Mouse (Mus musculus) cerebellum, adult 11 months (tissue): ENCODE measurements at regions not wholly inside any gene's neighbourhood (a gene's known extent, or its start where the extent isn't known, plus 50 kb on each side); places are given as distances from the start of the nearest gene placed in this dataset.

Experiments used
- DNase-seq: peaks from one replicate; pipeline ENCODE4 v3.0.0; 2022

GRCm38 (mm10) chr4:105565796-105566195 is 223.9 kb upstream of the Gm12728 start:
- no peak for DNase-seq

- DNase-seq: no peak
Observed at GRCm38 (mm10) chr4:105566513-105567457, 222.9 kb upstream of the Gm12728 start.

DNA sequence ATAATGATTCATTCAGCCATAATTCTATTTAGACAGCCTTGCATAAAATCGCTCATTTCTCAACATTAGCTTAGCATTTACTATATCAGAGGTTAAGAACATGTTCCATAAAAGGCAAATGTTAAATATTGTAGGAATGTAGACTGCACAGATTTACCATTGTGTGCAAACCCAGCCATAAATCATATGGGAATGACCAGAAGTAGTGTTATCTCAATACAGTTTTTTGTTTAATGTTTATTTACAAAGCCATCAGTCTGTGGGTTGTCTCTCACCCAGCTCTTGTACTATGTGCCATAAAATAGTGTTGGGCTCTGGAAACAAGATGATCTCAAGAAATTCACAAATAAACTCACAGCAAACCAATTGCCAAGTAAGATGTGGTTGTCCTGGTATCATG is 220.0 kb upstream of the Gm12728 start:
- no peak for DNase-seq

DNA sequence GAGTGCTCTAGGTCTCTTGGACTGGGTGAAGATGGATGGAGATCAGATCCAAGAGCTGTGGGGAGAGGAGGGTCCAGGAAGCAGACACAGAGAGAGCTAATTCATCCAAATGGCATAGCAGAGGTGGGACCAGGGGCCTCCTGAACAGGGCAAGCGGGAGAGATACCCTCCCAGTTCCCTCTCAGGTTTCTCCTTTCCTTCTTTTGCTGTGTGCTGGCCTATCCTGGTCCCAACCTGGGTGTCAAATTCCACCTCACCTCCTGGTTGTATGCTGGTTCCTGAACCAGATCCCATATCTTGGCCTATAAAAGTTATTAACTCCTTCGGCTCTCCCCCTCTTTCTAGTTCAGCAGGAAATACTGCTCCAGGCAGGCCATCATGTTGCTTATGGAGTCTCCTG is 214.1 kb upstream of the Gm12728 start:
- DNase-seq: no peak

DNA sequence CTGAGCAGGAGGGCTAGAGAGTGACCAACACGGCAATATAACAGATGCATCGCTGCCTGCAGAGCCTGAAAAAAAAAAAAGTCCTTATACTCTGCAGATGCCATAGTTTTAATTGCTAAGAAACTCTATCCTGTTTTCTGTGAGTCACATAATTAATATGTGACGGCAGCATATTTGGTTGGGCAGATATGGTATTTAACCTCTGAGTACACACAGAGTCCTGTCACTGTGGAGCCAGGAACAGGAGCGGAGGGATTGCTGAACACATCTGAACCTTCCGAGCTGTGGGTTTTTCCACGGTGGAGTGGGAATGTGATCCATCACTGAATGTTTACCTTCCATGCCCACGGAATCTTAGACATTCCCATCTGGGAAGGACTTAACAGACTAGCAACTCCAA is 208.7 kb upstream of the Gm12728 start:
- DNase-seq: no peak

DNA sequence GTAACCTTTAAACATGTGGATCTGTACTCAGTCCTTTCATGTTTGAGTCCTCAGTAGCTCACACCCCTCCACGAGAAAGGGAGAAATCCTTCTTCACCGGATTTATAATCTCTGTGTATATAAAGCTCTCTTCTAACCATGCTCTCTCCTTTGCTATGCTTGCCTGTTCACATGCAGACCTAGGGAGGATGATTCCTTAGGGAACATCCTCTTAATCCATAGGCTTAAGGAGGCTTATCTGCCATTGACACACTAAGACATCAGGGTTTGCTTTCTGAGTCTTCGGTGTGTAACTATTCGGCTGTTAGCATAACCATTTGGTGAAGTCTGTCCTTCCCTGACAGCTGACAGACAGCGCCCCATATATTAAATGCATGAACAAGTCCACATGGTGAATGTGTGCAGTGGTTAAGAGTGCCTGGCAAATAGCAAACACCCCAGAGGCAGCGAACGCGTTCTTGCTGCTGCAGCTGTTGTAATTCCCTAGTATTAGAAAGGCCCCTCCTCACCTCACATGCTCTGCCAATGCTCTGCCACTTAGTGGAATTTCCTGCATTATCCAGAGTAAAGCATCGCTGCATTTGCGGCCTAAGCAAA is 205.2 kb upstream of the Gm12728 start:
- no peak for DNase-seq

DNA sequence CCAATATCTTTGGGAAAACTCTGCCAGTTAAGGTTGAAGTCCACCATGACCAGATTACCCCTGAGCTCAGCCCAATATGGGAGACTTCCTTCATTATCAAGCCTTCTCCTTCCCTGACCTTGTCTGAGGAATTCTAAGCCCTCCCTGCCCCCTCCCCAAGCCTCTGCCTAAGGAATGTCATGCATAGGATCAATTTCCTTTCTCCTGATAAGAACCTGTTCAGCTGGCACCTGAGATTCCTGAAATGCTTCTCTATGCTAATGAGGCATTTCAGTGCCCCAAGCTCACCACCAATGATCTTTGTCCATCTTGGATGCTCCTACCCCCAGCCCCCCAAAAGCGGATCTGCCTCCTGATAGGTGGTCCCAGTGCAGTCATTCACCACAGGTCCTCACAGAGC is 186.0 kb upstream of the Gm12728 start:
- no peak for DNase-seq

- no peak for DNase-seq
Observed at GRCm38 (mm10) chr4:105604607-105605006, 185.1 kb upstream of the Gm12728 start.

GRCm38 (mm10) chr4:105606731-105607130 is 182.9 kb upstream of the Gm12728 start:
- DNase-seq: no peak

DNA sequence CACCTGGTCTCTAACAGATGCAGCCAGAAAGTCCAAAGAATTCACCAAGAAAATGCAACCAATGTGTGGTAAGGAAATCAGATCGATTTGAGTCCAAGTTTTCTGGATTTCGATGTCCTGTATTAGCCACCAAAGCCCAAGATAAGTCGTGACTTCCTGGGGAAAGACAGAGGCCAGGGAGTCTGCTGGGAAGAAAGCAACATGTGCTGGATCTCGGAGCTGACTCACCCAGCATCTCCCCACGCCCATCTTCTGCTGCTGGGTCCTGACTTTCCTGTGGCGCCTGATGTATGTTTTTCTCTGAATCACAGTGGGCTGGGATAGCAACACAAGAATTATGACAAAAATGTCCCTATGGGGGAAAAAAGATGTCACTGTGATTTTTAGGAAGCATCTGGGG is 178.8 kb upstream of the Gm12728 start:
- no peak for DNase-seq

GRCm38 (mm10) chr4:105614390-105614789 is 175.3 kb upstream of the Gm12728 start:
- no peak for DNase-seq

GRCm38 (mm10) chr4:105626371-105627320 is 163.0 kb upstream of the Gm12728 start:
- no peak for DNase-seq

GRCm38 (mm10) chr4:105629581-105629980 is 160.1 kb upstream of the Gm12728 start:
- DNase-seq: no peak

DNA sequence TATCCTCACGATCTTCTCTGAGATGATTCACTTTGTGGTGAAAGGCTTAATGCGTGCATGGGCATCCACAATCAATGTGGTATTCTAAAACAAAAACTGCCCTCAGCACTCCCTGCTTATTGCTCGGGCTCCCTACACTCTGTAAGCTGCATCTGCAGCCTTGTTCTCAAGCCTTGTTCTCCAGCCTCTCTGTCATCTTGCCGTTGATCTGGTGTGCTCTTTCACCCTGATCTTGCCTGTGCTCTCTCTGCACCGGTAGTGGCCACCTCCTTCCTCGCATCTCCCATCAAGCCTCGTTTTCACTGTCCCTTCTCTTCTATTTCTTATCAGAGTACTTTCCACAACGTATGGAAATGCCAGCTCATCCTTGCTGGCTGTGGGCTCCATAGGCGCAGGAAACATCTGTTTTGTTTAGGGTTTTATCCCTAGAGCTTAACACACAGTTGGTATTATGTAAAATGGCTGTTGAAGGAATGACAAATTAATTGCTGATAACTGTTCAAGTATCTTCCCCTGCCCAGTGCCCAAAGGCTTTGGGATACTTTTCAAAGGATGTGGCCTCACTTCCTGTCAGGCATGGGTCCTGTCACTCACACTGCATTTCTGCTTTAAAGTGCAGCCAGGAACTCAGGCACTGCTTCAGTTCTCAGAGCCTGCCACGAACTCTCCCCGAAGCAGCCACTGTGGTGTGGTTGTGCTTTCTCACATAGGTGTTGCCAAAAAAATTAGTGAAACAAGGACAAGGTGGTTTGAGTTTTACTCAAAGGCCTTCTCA is 158.9 kb upstream of the Gm12728 start:
- DNase-seq: no peak

DNA sequence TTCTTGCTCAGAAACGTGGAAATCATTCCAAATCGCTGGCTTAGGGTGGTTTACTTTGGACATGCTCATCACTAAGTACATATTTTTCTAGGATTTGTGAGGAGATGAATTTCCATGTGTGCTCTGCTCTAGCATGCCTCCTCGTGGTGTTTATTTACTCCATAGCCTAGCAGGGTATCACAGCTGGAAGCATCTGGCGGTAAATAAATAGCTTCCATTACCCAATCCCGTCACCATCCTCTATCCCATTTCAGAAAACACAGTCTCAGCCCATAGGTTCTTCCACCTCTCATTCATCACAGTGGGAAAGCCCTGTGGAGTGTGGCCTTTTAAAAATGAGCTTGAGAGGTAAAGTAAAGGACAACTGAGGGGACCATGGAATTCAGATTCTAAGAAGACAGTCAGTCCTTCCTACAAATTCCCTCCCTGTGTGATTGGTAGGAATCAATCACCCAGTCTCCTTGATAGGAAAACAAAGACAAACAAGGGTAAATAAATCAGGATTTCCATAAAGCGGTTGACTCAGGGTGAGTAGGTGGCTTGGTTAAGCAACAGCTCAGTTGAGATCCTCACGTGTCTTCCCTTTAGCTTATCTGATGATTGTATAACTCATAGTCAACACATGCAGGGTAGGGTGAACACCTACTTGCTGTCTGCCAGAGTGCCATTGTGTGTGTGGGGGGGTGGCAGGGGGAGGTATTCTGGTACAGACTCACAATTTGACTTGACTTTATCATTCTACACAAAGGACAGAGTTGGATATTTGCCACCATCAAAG is 156.9 kb upstream of the Gm12728 start:
- no peak for DNase-seq

- no peak for DNase-seq
Observed at GRCm38 (mm10) chr4:105633789-105634188, 155.9 kb upstream of the Gm12728 start.

DNA sequence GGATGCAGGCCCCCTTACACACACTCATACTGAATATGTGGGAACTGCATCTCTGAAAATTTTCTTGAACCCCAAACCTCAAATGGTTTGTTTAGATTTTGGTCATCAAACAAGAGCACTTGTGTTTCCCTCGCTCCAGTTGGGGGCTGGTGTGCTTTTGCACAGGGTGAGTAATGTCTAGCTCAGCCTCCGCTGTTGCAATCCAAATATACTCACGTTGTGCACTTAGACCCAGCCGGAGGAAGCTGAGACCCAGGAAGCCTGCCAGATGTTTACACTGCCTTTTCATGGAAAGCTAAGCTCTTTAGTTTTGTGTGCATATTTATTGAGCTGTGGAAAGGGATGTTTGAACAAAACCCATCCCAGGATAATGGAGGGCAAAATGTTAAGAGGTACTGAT is 148.9 kb upstream of the Gm12728 start:
- no peak for DNase-seq

- no peak for DNase-seq
Observed at GRCm38 (mm10) chr4:105641582-105641981, 148.1 kb upstream of the Gm12728 start.

DNA sequence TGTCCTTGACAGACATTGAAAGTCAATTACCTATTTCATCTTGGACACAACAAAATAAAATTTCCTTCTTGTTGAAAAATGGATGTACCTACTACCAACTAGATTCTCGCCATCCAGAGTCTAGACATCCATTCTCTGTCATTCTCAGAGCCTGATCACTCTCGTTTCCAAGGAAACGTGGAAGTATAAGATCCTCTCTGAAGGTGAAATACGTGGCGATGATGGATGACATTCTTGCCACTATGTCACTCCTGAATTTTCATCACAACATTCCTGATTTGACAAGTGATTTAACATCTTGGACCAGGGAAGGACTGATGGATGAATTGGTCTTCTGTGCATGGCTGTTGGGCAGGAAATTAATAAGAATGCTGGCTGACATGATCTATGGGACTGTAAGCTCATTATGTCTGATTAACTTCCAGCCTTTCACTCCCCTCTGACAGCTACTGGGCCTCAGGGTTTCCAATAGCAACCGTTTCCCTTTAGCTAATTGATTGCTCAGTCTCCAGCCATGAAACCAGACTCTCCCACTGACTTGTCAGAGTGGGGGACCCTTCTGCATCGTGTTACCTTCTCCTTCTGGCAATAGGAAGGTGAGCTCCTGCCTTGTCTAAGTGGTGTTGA is 140.7 kb upstream of the Gm12728 start:
- no peak for DNase-seq

DNA sequence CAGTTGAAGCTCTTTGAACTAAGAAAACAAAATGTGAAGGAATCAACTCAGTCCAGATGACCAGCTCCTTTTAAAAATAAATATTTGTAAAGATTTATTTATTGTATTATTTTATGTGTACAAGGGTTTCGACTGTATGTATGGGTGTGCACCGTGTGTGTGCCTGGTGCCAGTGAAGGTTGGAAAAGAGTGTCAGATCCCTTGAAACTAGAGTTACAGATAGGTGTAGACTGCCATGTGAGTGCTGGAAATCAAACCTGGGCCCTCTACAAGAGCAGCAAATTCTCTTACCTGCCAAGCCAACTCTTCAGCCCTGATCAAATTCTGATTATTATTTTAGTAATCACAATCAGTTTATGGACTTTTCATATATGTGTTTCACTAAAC is 140.2 kb upstream of the Gm12728 start:
- DNase-seq: no peak

DNA sequence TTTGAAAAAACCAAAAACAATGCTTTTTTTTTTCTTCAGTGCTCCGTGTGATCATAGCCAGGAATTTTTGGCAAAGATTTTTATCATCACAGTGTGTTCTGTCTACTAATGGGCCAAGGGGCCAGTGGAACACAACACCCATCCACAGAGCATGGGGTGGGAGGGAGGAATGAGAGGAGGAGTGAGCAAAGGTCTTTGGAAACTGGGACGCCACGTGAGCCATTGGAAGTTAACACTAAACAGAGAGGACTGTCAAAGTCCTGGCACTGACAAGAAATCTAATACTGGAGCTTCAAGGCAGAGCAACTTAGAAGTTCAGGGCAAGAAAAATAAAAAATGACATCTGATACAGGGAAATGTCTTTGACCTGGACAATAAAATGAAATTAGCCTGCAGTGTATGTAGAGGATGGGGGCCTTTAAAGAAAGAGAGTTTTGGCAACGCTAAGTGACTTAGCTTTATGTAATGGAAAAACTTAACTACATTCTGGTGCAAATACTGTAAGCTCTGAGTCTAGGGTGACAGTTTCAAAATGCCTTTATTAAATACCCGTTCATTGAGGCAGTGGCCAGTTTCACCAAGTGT is 133.5 kb upstream of the Gm12728 start:
- no peak for DNase-seq
